Mouse (Mus musculus) cortical plate, adult 2 months (tissue): ENCODE data around the gene Cd68. TPM values are rescaled to one million over a fixed set of nuclear protein-coding genes. Genes with fewer than 3 reads are reported as not detected.
"Not testable (repeated sequence)": the region's sequence is repeated elsewhere in the genome, so short reads cannot be mapped to it uniquely, and the experiment has no call there.

Experiments
- H3K27ac ChIP-seq: fragments of 200-500 bp; 2 replicates; pipeline ENCODE4 v1.5.1; 2012; ENCODE audit warnings: low read length, control low read depth, inconsistent platforms; ENCODE audit not compliant: insufficient read depth
- H3K4me1 ChIP-seq: fragments of 200-500 bp; 2 replicates; pipeline ENCODE4 v1.6.1; 2011; ENCODE audit warnings: low read length; ENCODE audit not compliant: control insufficient read depth, insufficient read depth
- H3K4me3 ChIP-seq: fragments of 200-500 bp; 2 replicates; pipeline ENCODE4 v1.5.1; 2011; ENCODE audit warnings: mild to moderate bottlenecking, low read length, control low read depth; ENCODE audit not compliant: insufficient read depth
- CTCF ChIP-seq: fragments of 200-500 bp; IDR thresholded peaks from 2 replicates; pipeline ENCODE4 v1.5.1; 2011; ENCODE audit warnings: mild to moderate bottlenecking, control low read depth, low read length; ENCODE audit not compliant: insufficient read depth; ENCODE audit errors: extremely low read depth
- POLR2A ChIP-seq: fragments of 200-500 bp; IDR thresholded peaks from 2 replicates; pipeline ENCODE4 v1.6.1; 2011; ENCODE audit warnings: mild to moderate bottlenecking, low read length, control low read depth; ENCODE audit not compliant: insufficient read depth; ENCODE audit errors: extremely low read depth
- polyA plus RNA-seq: library from polyadenylated mRNA; depleted of rRNA; stranded (reverse); fragments of >200 nt; gene quantifications from 2 replicates; pipeline ENCODE4 v1.2.3, GENCODE M21; 2012; rRNA removed

Gene Cd68
- polyA plus RNA-seq, 1 experiment, result 13.1 TPM

DNA sequence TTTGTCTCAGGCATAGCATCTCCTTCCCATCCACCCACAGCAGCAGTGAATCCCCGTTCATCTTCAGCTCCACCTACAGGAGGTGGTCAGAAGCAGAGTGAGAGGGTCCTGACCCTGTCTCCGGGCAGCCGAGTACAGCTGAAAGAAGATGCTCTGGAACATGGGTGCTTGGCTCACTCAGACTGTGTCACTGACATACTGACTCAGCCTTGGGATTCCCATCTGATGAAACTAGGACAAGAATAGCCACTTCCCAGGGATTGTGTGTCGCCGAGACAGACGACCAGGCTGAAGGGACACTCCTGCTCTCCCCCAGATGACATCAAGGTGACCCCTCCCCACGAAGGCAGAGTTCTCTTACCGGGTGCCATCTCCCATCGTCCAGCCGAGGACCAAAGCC, 49.2 kb downstream of the Cd68 start:
- TF ChIP-seq POLR2A (no peak), CTCF (no peak)
- H3K27ac ChIP-seq, result no peak overlapping the region
- H3K4me3 ChIP-seq, result no peak overlapping the region
- no peaks in the 10 kb centered on the region for H3K4me1 ChIP-seq

DNA sequence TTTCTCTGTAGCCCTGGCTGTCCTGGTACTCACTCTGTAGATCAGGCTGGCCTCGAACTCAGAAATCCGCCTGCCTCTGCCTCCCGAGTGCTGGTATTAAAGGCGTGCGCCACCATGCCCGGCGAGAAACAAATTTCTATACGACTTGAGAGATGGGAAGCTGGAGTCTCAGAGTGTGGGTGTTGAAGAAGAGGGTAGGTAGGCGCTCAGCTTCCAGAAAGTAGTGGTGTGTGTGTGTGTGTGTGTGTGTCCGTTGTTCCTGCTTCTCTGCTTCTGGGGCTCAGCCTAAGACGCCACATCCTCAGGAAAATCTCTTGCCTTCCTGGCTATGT, 51.7 kb downstream of the Cd68 start:
- not testable (repeated sequence) for H3K4me1 ChIP-seq, H3K4me3 ChIP-seq, H3K27ac ChIP-seq

Other genes starting within 250 kb of the Cd68 start
- gene Dnah2, start 117.0 kb downstream of the Cd68 start, polyA plus RNA-seq, result 1.6 and 2.1 TPM in 2 replicates
- gene Efnb3, start 105.9 kb downstream of the Cd68 start, polyA plus RNA-seq, result 68.2 and 77.1 TPM in 2 replicates
- 13.6 and 14.3 TPM in 2 replicates for gene Wrap53, start 85.9 kb downstream of the Cd68 start, polyA plus RNA-seq
- gene Trp53, start 85.8 kb downstream of the Cd68 start, polyA plus RNA-seq, result 33.9 and 35.1 TPM in 2 replicates
- 362 and 374 TPM in 2 replicates for gene Atp1b2, start 60.2 kb downstream of the Cd68 start, polyA plus RNA-seq
- 0.06 and 0.08 TPM in 2 replicates for gene Shbg, start 48.2 kb downstream of the Cd68 start, polyA plus RNA-seq
- 18.1 and 21.1 TPM in 2 replicates for gene Sat2, start 44.1 kb downstream of the Cd68 start, polyA plus RNA-seq
- 132 and 158 TPM in 2 replicates for gene Fxr2, start 33.2 kb downstream of the Cd68 start, polyA plus RNA-seq
- gene Sox15, start 10.8 kb downstream of the Cd68 start, polyA plus RNA-seq, result 0.25 and 0.28 TPM in 2 replicates
- 89.7 and 92.8 TPM in 2 replicates for gene Mpdu1, start 3.5 kb downstream of the Cd68 start, polyA plus RNA-seq
- 323 and 335 TPM in 2 replicates for gene Eif4a1, start 6.3 kb upstream of the Cd68 start, polyA plus RNA-seq
- 120 and 133 TPM in 2 replicates for gene Senp3, start 15.9 kb upstream of the Cd68 start, polyA plus RNA-seq
- gene Tnfsf13, start 19.6 kb upstream of the Cd68 start, polyA plus RNA-seq, result 6.1 and 7.5 TPM in 2 replicates
- gene Tnfsf12, start 29.7 kb upstream of the Cd68 start, polyA plus RNA-seq, result 19.8 and 22.5 TPM in 2 replicates
- 3.8 and 4.3 TPM in 2 replicates for gene Tnfsfm13, start 29.9 kb upstream of the Cd68 start, polyA plus RNA-seq
- 21.7 and 23.2 TPM in 2 replicates for gene Polr2a, start 92.5 kb upstream of the Cd68 start, polyA plus RNA-seq
- gene Slc35g3, start 95.8 kb upstream of the Cd68 start, polyA plus RNA-seq, result 0.06 TPM in 1 of 2 replicates, not detected in the other
- gene Zbtb4, start 99.8 kb upstream of the Cd68 start, polyA plus RNA-seq, result 56.7 and 58.2 TPM in 2 replicates
- gene Chrnb1, start 129.8 kb upstream of the Cd68 start, polyA plus RNA-seq, result 1.4 and 2.1 TPM in 2 replicates
- 17.3 and 17.6 TPM in 2 replicates for gene Fgf11, start 135.7 kb upstream of the Cd68 start, polyA plus RNA-seq
- gene Tmem102, start 139.5 kb upstream of the Cd68 start, polyA plus RNA-seq, result 0.06 TPM in 1 of 2 replicates, not detected in the other
- not detected in 2 replicates for gene Gm39566, start 149.1 kb upstream of the Cd68 start, polyA plus RNA-seq
- gene Spem2, start 152.3 kb upstream of the Cd68 start, polyA plus RNA-seq, result not detected in 2 replicates
- 0.10 and 0.15 TPM in 2 replicates for gene Spem1, start 156.0 kb upstream of the Cd68 start, polyA plus RNA-seq
- gene Nlgn2, start 171.6 kb upstream of the Cd68 start, polyA plus RNA-seq, result 112 and 116 TPM in 2 replicates
- 234 and 244 TPM in 2 replicates for gene Tmem256, start 172.4 kb upstream of the Cd68 start, polyA plus RNA-seq
- 35.3 and 36.5 TPM in 2 replicates for gene Plscr3, start 180.2 kb upstream of the Cd68 start, polyA plus RNA-seq
- gene Tnk1, start 192.6 kb upstream of the Cd68 start, polyA plus RNA-seq, result 0.08 and 0.25 TPM in 2 replicates
- gene Tmem95, start 211.9 kb upstream of the Cd68 start, polyA plus RNA-seq, result not detected in 2 replicates
- 1.5 and 1.7 TPM in 2 replicates for gene Kctd11, start 215.3 kb upstream of the Cd68 start, polyA plus RNA-seq
- 0.13 and 0.26 TPM in 2 replicates for gene Acap1, start 229.4 kb upstream of the Cd68 start, polyA plus RNA-seq
- 0.19 and 0.38 TPM in 2 replicates for gene 2810408A11Rik, start 234.8 kb upstream of the Cd68 start, polyA plus RNA-seq
- 98.3 and 107 TPM in 2 replicates for gene Neurl4, start 234.9 kb upstream of the Cd68 start, polyA plus RNA-seq
- gene Gps2, start 247.7 kb upstream of the Cd68 start, polyA plus RNA-seq, result 53.5 and 55.2 TPM in 2 replicates